Mouse (Mus musculus): ENCODE results near the gene Elf2. TPM values are rescaled to one million over a fixed set of nuclear protein-coding genes. Genes with fewer than 3 reads are reported as not detected.

The Elf2 gene
- 66.0 TPM for polyA plus RNA-seq (2014; fragmentation: Illumina TruSeq; extraction: RNeasy Lipid Tissue Mini Kit (QIAGEN cat#74804); ENCODE audit: low read depth, low replicate concordance)

DNA sequence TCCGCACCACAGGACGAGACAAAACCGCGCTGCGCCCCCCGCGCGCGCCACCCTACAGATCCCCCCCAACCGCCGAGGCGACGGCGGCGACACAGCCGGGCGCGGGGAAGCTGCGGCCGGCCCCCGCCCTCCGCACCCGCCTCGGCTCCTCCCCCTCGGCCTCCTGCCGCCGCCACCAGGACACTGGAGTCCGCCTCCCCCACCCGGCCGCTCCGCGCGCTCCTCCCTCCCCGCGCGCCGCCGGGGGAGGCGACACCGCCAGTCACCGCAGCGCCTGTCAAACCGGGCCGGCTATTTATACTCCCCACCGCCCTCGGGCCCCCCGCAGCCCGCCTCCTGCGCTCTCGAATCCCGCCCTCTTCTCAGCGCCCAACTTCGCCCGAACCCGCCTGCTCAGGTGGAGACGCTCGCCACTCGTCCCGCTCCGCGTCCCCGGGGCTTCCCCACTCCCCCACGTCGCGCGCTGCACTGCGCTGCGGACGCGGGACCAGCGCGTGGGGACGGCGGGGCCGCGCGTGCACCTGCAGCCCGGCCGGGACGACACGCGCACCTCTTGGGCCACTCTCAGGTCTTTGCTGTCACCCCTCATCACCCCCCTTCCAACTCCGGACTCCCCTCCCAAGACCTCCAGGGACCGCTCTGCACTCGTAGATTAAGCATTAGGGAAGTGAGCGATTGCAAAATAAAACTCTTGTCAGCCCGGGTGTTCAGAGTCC is at the start of gene Elf2:
TSS of gene Elf2 (minus strand) at position 112 of the 716 bp plus-strand sequence.

GRCm38 (mm10) chr3:51224363-51225225 is 115.9 kb downstream of the Elf2 start, which contains the start of gene Noct:
Gene Noct (plus strand): TSS chr3:51224447.

Other genes with a start within 250 kb of the Elf2 start
- 110 TPM for gene Noct, start 116.2 kb downstream of the Elf2 start, polyA plus RNA-seq (2014; fragmentation: Illumina TruSeq; extraction: RNeasy Lipid Tissue Mini Kit (QIAGEN cat#74804); ENCODE audit: low read depth, low replicate concordance)
- 1.2 TPM for gene Mgarp, start 56.1 kb upstream of the Elf2 start, polyA plus RNA-seq (2014; fragmentation: Illumina TruSeq; extraction: RNeasy Lipid Tissue Mini Kit (QIAGEN cat#74804); ENCODE audit: low read depth, low replicate concordance)
- 451 TPM for gene Ndufc1, start 68.3 kb upstream of the Elf2 start, polyA plus RNA-seq (2014; fragmentation: Illumina TruSeq; extraction: RNeasy Lipid Tissue Mini Kit (QIAGEN cat#74804); ENCODE audit: low read depth, low replicate concordance)
- gene Naa15, start 74.5 kb upstream of the Elf2 start, polyA plus RNA-seq (2014; fragmentation: Illumina TruSeq; extraction: RNeasy Lipid Tissue Mini Kit (QIAGEN cat#74804); ENCODE audit: low read depth, low replicate concordance) = 190 TPM
- gene Rab33b, start 143.3 kb upstream of the Elf2 start, polyA plus RNA-seq (2014; fragmentation: Illumina TruSeq; extraction: RNeasy Lipid Tissue Mini Kit (QIAGEN cat#74804); ENCODE audit: low read depth, low replicate concordance) = 29.6 TPM
- 66.9 TPM for gene Setd7, start 220.2 kb upstream of the Elf2 start, polyA plus RNA-seq (2014; fragmentation: Illumina TruSeq; extraction: RNeasy Lipid Tissue Mini Kit (QIAGEN cat#74804); ENCODE audit: low read depth, low replicate concordance)

All from sigmoid colon, adult 10 weeks (tissue).